Mouse (Mus musculus): ENCODE data around the gene Rtp2. TPM values are rescaled to one million over a fixed set of nuclear protein-coding genes. Genes with fewer than 3 reads are reported as not detected.

Rtp2 gene
- polyA plus RNA-seq, 1 experiment from 2014 or later: 0.79 TPM

DNA sequence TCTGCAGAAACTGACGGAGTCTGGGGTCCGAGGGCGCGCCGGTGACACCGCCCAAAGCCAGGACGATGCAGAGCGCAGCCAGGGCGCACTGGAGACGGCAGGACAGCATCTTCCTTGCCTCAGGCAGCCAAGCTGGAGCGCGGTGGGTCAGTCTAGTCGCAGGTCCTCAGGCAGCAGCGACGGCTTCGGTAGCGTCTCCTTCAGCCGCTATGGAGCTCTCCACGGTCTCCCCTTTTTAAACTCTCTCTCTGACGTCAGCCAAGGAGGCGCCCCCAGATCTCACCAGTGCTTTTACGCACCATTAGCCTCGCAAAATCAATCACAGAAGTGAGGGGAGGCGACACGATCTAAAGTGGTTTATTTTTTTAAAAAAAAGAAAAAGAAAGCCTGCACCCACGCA lies 41.6 kb downstream of the Rtp2 start, which contains the start of gene Sst:
Sst (minus strand) TSS at position 323 of the 400 bp plus-strand sequence.
- no peak within 1 kb of the TSS for H3K4me3 ChIP-seq (ENCODE audit: low read depth, low read length)
- H3K36me3 ChIP-seq (ENCODE audit: control insufficient read depth, insufficient read depth, low read length): no peaks in the 10 kb centered on the region
- no peak within 1 kb of the TSS for H3K9ac ChIP-seq (ENCODE audit: low read depth, low read length)
- no peak for DNase-seq (ENCODE audit: low spot score)
- ATAC-seq (ENCODE audit: low read depth): no peak
- no peaks in the 10 kb centered on the region; the same call in 1 of the 2 replicates for H3K4me1 ChIP-seq (ENCODE audit: control insufficient read depth, insufficient read depth, low read length)
- H3K27ac ChIP-seq (replicated peaks; ENCODE audit: low read depth, low read length): no peak within 1 kb of the TSS
- H3K27me3 ChIP-seq (replicated peaks; ENCODE audit: control insufficient read depth, insufficient read depth, low read length): peaks cover 34% of the 10 kb centered on the region
- WGBS: 6% methylated on average over 26 of the region's 26 CpGs
- no peaks in the 10 kb centered on the region for H3K9me3 ChIP-seq (ENCODE audit: control insufficient read depth, low read length)
- H3K4me2 ChIP-seq (ENCODE audit: low read depth, low read length): no peak within 1 kb of the TSS

DNA sequence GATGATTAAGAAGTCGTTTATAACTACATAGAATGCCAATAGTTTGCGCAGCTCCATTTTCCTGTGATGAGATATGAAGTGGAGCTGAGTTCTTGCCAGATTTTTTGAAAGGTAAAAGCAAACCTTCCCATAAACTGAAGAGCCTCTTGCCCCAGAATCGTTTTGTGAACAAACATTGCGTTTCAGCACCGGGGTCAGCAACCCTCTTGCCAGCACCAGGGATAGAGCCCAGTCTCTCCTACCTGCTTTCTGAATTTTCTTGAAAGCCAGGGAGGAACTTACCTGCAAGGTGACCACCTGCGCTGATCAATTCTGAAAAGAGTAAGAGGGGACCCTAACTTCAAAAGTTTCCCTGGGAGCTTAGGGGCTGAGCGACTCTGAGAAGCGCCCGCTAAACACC lies 42.0 kb downstream of the Rtp2 start:
- Histone ChIP-seq H3K9ac (ENCODE audit: low read depth, low read length) (no peak overlapping the region), H3K4me3 (ENCODE audit: low read depth, low read length) (no peak overlapping the region), H3K4me2 (ENCODE audit: low read depth, low read length) (no peak overlapping the region), H3K4me1 (ENCODE audit: control insufficient read depth, insufficient read depth, low read length) (no peaks in the 10 kb centered on the region; the same call in 1 of the 2 replicates), H3K36me3 (ENCODE audit: control insufficient read depth, insufficient read depth, low read length) (no peaks in the 10 kb centered on the region), H3K9me3 (ENCODE audit: control insufficient read depth, low read length) (no peaks in the 10 kb centered on the region), H3K27me3 (replicated peaks; ENCODE audit: control insufficient read depth, insufficient read depth, low read length) (peaks cover 34% of the 10 kb centered on the region), H3K27ac (replicated peaks; ENCODE audit: low read depth, low read length) (no peak overlapping the region)
- ATAC-seq (ENCODE audit: low read depth): no peak
- DNase-seq (ENCODE audit: low spot score): peak; percentile 52
- WGBS: 5% methylated on average over 9 of the region's 9 CpGs

DNA sequence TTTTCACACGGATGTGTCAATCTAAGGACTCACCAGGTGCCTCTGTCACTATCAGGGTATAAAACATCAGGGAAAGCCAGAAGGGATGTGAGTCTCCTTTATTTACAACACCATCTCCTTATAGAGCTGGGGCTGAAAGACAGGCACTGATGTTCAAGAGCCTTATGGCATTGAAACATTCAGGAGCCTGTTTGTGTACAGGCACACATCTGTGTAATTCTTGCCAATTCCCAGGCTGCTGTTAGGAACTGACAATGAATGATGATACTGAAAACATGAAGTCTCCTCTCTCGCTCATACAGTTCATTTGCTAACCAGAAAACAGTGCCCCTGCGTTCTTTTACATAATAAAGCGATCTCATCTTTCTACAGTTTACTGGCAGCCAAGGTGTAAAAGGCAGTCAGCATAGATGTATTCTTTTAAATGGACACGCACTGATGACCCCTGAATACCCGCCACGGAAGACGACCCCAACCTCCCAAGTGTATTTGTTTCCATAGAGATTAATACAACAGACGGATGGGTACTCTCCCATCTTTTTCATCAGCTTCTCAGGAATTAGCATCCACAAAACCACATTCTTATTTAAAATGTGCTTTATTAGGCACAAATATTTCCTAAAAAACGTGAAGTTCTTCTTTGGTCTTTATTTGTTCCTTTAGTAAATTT lies 44.1 kb downstream of the Rtp2 start:
- Histone ChIP-seq H3K9ac (ENCODE audit: low read depth, low read length) (no peak overlapping the region), H3K4me2 (ENCODE audit: low read depth, low read length) (no peak overlapping the region), H3K36me3 (ENCODE audit: control insufficient read depth, insufficient read depth, low read length) (no peaks in the 10 kb centered on the region), H3K4me3 (ENCODE audit: low read depth, low read length) (no peak overlapping the region), H3K9me3 (ENCODE audit: control insufficient read depth, low read length) (no peaks in the 10 kb centered on the region), H3K27me3 (replicated peaks; ENCODE audit: control insufficient read depth, insufficient read depth, low read length) (peaks cover 34% of the 10 kb centered on the region), H3K4me1 (ENCODE audit: control insufficient read depth, insufficient read depth, low read length) (no peaks in the 10 kb centered on the region; the same call in 1 of the 2 replicates), H3K27ac (replicated peaks; ENCODE audit: low read depth, low read length) (no peak overlapping the region)
- DNase-seq (ENCODE audit: low spot score): no peak
- 66% methylated on average over 10 of the region's 10 CpGs for WGBS
- no peak for ATAC-seq (ENCODE audit: low read depth)

DNA sequence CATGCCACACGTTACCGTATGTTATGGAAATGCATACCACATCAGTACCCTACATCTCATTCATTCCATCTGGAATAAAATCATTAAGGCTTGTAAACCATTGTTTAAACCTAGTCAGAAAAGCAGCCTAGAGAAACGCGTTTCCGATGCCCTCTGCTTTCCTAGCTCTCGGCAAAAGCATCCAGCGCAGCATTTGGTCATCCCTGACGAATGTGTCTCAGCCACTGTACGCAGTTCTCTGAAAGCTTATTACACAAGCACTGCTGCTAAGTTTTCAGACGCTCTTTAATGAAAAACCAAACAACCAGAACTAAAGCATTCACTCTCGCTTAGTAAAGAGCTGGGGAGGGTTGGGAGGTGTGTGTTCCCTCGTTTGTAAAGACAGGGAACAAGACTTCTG lies 47.1 kb downstream of the Rtp2 start:
- ATAC-seq (ENCODE audit: low read depth) (no peak), DNase-seq (ENCODE audit: low spot score) (no peak)
- Histone ChIP-seq H3K4me3 (ENCODE audit: low read depth, low read length) (no peak overlapping the region), H3K4me1 (ENCODE audit: control insufficient read depth, insufficient read depth, low read length) (no peaks in the 10 kb centered on the region; the same call in 1 of the 2 replicates), H3K27ac (replicated peaks; ENCODE audit: low read depth, low read length) (no peak overlapping the region), H3K9me3 (ENCODE audit: control insufficient read depth, low read length) (no peaks in the 10 kb centered on the region), H3K27me3 (replicated peaks; ENCODE audit: control insufficient read depth, insufficient read depth, low read length) (peaks cover 10% of the 10 kb centered on the region), H3K36me3 (ENCODE audit: control insufficient read depth, insufficient read depth, low read length) (no peaks in the 10 kb centered on the region), H3K4me2 (ENCODE audit: low read depth, low read length) (no peak overlapping the region), H3K9ac (ENCODE audit: low read depth, low read length) (no peak overlapping the region)
- WGBS: 59% methylated on average over 12 of the region's 12 CpGs

Other genes starting within 250 kb of the Rtp2 start
- gene Sst, start 41.4 kb downstream of the Rtp2 start, polyA plus RNA-seq (2014; fragmentation: Nextera tagmentation; extraction: Ambion mirVana): 2.4 and 2.7 TPM in 2 replicates
- gene Gm37419, start 56.1 kb upstream of the Rtp2 start, polyA plus RNA-seq (2014; fragmentation: Nextera tagmentation; extraction: Ambion mirVana): not detected in 2 replicates
- gene Bcl6, start 56.5 kb upstream of the Rtp2 start, polyA plus RNA-seq (2014; fragmentation: Nextera tagmentation; extraction: Ambion mirVana): 2.5 and 3.0 TPM in 2 replicates

Data from embryonic facial prominence, embryonic 14.5 days (tissue).